Mouse (Mus musculus) retina, embryonic 14.5 days (tissue): ENCODE data around the gene Taf11.

Experiments
- DNase-seq: peaks from one replicate; pipeline ENCODE4 v3.0.0-alpha.2; 2015; ENCODE audit warnings: low spot score

Taf11 gene

DNA sequence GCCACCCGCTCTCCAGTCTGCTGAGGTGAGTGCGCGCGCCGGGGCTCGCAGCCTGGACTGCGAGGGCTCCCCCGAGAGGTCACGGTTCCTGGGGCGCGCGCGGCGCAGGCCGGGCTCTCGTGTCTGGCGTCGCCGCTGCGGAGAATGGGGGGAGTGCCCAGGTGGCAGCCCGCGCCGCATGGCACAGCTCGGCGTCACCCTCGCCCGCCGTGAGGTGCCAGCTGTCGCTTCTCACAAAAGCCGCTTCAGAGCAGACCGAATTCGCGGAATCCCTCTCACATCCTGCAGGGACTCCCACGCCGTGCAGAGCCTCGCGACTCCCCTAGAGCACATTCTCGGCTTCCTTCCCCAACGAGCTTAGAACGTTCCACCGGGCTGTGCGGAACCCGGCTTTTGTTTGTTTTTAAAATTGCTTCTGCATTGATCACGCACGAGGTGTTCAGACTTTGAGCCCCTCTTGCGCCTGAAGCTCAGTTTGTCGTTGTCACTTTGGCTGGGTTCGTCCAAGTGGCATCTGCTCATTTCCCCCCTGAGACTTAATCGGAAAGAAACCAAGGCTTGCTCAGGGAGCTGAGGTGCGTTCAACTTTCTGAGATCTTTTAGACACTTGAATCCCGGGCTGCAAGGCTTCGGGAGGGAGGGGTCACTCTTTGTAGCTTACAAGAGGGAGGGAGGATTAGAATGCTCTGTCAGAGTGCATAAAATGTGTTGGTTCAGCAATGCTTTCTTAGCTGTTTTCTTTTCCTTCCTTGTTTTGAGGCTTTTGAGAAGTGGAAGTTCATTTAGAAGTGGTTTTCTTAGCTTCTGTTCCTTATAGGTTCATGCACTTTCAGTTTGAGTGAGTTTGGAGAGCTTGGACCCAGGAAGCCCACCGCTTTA lies at the start of gene Taf11:
TSS of gene Taf11 (minus strand) at position 223 of the 879 bp plus-strand sequence.
- DNase-seq, result peak; percentile 56

DNA sequence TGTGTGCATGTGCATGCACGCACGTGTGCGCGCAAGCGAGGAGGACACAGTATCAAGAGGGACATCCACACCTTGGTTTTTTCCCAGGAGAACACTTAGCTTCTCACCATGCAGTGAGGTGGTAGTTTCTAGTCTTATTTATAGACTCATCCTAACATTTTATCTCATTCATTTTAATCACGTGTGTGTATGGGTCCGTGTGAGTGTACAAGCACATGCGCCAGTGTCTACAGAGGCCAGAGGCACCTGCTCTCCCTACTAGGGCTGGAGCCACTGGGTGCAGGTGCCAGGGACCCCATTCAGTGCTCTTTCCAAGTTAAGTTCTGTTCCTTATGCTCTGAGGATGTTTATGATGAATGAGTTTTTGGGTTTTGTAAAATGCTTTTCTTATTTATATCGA lies 48.0 kb upstream of the Taf11 start:
- DNase-seq, result no peak

DNA sequence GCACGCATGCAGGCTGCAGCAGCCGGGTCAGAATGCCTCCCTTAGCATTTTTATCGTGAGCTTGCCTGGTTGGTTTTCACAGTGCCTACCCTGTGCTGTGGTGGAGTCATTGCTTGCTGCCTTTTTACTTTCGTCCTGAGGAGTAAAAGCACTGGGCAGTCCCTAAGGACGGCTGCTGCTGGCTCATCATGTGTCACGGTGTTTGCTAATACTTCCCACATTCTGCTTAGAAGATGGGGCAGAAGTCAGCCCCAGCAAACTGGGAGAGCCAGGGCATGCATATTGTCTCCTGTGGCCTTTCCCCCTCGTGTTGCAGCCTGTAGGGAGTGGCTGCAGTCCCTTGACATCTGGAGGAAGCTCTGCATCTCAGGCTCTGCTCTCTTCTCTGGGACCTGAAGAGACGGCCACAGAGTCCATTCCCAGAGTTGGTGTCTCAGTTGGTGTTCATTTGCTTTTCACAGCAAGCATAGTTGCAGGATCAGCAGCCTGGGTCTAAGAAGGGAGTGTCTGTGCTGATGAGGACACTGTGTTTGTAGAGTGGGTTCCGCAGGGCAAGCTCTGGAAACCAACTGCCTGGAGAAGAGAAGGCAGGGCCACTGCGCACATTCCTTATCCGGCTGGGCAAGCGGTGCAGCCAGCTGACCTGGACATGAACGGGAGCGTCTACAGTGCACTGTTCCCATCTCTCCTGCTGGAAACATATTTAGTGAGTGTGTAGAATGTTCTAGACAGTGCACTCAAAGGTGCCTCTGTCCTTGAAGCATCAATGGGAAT lies 45.2 kb upstream of the Taf11 start:
- DNase-seq, result no peak

DNA sequence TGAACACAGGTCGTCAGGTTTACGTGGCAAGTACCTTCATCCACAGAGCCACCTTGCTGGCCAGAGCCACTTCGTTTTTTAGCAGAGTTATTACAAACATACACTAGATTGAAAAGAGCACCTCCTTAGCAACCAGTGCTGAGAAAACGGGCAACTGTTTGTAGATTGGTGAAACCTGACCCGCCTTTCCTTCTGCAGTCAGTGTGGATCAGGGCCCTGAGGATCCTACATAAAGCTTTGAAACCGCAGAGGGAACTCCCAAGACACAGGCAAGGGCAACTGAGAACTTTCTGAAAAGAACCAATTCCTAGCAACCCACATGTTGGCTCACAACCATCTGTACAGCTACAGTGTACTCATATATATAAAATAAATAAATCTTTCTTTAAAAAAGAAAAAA lies 43.5 kb upstream of the Taf11 start:
- no peak for DNase-seq

DNA sequence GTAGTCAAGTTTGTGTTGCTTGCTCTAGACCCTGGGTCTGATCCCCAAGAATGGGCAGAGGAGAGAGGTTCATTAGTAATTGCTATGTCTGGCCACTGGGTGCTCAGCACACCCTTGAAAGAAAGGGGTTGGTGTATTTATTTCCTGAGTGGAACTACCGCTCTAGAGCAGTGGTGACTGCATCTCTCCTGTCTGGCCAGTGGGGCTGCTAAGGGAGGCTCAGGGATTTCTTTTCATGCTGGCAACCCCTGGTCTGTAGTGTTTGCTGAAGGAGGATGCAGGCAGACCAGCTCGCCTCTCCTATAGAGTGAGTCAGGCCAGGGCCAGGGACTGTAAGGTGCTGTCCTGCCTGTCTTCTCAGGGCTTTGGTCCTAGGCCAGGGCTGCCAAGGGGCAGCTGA lies 37.5 kb upstream of the Taf11 start:
- DNase-seq, result no peak

DNA sequence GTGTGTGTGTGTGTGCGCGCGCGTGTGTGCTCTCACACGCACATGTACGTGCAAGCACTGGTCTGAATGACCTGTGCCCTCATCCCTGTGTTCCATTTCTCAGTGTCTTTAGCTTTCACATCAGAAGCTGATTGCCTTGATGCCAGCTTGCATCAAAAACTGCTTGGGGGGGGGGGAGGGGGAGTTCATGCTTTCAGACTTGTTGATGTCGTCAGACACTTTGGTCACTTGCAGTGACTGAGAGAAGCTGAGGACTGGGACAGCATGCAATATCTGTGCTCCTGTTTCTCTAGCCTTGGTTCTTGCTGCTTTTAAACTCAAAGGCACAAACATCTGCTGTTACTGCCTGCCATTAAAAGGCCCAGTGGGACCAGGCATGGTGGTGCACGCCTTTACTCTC lies 36.7 kb upstream of the Taf11 start:
- no peak for DNase-seq

DNA sequence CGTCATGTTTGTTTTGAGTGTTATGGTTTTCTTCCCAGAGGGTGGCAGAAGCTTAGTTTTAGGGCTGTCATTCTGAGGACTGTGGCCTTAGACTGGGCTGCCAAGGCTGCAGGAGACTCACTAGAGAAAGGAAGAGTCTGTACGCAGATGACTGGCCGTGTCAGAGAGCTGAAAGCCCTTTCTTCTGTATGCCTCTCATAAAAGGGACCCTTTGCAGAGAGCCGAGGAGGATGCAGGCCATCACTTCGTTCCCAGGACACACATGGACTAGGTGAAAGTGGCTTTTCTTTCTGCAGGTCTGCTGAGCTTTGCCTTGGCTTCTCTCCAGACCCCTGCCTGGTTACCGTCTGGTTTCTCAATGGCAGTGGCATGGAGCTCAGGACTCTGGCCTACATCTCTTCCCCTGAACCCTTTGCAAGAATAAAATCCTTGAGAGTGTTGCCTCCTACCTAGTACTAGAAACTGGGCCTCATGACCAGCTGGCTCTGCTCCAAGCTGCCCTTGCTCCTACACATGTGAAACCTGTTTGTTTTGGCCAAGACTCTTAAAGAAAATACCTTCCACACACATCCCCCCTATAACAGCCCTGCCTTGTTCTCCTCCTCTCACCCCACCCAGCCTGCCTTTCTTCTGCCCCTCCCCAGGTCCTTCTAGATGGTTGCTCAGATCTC lies 36.0 kb upstream of the Taf11 start:
- no peak for DNase-seq

DNA sequence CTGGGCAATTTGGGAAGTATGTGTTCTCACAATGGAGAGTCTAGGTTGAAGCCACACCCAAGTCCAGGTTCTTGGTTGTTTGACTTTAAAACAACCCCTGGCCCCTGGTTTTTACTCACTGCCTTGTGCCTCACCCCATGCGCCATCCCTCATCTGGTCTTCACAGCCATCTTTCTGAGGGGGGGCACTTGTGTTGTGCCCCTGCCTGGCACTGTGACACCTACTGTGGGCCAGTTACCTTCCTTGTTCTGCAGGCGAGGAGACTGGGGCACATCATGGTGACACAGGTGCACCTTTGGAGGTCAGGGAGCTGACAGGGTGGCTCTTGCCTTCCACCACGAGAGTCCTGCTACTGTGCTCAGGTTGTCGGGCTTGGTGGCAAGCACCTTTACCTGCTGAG lies 32.5 kb upstream of the Taf11 start:
- DNase-seq, result no peak

DNA sequence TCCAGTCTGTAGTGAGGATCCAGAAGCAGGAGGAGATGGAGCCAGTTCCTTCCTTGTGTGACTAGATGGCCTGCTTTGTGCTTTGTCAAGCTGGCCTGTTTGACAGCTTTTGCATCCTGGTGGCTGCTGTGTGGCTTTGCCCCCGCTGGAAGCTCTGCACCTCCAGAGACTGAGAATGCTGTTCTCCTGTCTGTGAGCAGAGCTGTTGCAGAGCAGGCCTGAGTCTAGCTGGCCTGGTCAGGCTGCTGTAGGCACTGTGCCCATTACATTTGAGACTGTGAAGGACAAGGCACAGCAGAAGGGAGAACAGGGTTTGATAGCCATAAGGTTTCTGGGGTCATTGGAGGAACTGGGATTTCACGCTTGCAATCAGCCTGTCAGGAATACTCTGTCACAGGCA lies 32.1 kb upstream of the Taf11 start:
- no peak for DNase-seq

DNA sequence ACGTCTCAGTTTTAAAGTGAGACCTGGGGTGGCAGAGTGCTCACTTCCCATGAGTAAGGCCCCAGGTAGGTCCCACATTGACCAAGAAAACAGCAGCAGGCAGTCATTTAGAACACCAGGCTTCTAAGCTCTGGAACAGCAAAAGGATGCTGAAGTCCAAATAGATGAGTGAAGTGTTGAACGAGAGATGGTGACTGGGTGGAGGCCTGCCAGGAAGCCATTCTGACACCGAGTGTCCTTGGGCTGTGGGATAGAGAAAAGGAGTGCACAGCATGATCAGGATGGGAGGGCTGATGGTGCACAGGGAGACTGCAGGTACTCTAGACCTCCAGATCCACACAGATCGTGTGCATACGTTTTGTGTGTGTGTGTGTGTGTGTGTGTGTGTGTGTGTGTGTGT lies 31.5 kb upstream of the Taf11 start:
- no peak for DNase-seq

DNA sequence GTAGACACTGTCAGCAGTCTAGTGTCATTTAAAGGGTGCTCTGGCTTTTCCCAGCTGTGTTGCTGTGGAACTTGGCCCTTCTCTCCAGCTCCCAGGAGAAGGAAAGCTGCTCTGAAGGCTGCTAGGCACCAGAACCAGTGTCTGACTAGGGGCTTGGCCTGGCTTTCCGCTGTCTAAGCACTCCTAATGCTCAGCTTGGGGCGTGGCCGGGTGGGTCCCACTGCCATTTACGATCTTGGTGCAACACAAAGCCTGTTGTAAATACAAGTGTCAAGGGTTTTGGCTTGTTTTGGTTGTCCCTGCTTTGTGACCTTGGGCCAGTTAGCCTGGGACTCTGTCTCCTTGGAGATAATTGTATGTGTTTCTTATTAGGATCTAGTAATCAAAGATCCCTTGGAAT lies 30.7 kb upstream of the Taf11 start:
- no peak for DNase-seq

DNA sequence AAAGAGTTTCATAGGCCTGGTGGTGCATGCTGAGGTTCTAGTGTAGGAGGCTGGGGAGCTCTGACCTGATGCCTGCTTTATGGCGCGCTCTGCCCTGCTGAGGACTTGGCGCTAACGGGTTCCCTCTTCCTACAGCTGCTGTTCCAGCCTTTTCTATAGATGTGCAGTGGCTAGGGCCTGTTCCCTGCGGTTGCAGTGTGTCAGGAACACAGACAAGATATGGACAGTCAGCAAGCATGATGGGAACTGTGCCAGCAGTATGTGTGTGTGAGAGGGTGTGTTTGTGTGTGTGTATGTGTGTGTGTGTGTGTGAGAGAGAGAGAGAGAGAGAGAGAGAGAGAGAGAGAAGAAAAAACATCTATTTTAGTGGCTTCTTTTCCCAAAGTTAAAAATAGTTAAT lies 29.4 kb upstream of the Taf11 start:
- DNase-seq, result no peak

DNA sequence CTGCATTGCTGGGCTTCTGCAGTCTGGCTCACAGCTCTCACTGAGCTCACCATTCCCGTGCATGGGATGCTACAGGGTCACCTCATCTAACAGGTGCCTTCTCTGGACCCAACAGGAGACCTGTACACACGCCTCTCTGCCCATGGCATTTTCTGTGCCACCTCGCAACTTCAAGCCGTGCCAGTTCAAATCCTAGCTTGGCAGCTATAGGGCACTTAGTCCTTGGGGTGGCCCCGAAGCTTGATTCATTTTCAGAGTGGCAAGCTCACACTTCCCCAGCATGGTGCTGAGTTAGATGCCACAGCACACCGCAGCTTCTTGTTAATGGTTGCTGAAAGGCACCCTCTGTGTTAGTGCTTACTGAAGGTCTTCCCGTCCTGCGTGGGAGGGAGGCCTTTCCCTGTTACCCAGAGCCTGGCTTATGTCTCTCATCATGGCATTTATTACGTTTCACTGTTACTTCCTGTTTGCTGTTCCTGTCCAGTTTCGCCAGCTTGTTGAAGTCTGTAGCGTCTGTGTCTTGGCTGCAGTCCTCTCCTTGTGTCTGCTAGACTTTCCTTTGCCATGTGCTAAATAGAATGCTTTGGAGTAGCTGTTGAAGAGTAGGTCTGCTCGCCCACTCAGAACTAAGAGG lies 28.6 kb upstream of the Taf11 start:
- DNase-seq, result no peak

DNA sequence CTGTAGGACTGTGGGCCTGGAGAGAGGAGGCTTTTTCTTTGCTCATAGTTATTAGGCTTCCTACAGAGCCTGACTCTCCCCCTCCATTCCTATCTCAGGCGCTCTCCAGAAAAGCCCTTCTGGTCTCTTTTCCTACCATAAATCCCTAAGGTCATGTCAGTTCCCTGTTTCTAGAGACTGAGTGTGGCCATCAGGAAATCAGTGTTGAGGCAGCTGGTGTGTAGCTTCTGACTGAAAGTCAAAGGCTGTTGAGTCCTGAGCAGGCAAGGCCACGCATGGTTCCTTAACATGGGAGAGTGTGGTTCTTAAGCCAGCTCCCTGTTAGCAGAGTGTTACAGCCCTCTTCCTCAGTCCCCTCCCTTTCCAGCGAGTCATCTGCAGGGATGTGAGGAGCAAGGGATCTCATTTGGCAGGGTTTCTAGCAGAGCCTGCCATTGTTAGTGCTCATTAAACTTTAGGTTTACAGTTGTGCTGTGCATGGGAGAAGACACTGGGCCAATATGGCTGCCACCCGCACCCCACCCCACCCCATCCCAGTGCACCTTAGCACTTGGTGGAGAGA lies 27.5 kb upstream of the Taf11 start:
- DNase-seq, result no peak

DNA sequence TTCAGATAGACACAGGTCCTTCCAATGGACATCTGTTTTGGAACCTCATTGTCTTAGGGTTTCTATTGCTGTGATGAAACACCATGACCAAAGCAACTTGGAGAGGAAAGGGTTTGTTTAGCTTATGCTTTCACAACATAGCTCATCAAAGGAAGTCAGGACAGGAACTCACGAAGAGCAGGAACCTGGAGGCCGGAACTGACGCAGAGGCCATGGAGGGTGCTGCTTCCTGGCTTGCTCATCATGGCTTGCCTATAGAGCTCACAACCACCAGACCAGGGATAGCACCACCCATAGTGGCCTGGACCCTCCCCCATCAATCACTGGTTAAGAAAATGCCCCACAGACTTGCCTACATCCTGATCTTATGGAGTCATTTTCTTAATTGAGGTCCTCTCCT lies 25.4 kb upstream of the Taf11 start:
- no peak for DNase-seq

DNA sequence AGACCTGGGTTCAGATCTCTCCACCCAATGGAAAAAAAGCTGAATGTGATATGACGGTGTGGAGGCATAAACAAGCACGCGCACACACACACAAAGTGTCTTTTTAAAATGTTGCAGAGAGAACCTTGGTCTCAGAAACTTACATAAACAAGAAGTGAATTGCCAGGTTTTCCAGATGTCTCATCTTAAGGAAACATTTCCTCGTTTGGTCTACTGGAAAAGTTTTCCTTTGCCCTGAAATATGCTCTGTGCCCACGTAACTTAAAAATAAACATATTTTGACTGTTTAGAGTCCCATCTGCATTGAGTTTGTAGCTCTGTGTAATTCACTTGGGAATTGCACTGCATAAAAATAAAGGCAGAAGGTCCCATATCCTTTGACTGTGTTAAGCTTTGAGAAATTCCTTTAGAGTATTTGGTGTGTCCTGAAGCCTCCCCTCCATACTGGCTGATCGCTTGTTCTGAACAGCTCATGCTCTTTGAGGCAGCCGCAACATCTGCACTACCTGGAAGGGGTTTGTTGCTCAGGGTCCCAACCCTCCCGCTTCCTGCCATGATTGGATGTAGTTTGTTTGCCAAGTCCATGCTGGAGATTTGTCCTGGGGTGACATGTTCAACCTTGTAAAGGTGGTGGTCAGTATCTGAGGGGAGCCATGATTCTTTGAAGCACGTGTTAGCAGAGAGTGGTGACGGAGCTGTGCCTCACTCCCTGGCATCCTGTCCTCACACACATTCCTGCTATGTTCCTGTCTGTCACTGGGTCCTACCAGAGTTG lies 24.7 kb upstream of the Taf11 start:
- no peak for DNase-seq

DNA sequence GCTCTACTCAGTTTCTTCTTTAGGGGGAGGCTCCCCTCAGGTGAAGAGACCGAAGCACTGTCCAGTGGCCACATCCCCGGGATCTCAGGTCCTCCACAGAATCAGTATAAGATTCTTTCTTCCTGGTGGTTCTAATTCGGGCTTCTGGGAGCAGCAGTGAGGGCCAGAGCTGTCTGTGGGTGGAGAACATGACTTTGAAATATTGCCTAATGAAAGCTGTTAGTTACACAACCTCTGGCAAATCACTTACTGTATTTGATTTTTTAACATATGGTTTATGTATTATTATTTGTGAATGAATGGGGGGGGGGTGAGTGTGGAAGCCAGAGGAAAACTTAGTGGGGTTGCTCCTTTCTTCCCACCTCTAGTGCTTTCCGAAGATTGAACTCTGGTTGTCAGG lies 22.2 kb upstream of the Taf11 start:
- DNase-seq, result no peak

DNA sequence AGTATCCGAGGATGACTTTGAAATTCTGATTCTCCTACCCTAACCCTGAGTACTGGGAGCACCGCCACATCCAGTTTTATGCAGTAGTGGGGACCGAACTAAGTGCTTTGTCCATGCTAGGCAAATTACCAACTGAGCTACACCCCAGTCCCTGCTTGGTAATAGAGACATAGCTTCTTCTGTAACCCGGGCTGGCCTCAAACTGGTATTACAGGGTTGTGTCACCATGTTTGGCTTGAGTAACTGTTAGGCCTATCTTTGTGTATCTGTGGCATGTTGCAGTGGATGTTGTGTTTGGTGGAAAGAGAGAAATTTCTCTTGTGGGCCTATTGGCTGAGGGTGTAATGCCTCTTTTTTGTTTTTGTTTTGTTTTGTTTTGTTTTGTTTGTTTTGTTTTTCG lies 20.6 kb upstream of the Taf11 start:
- no peak for DNase-seq

DNA sequence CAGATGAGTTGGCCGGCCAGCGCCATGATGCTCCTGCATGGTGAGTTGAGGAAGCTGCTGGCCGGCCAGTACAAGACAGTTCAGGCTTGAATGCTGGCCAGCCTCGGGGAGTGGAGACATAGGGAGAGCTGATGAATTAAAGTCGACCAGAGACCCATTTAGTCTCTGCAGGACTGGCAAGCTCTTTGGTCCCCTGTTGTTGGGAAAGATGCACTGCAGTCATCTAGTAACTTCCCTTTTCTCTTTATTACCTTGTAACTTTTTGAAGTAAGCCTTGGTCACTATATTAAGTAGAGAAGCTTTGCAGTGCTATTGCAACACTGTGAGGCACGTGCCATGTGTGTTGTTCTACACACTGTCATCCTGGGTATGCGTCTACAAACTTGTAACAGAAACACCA lies 15.9 kb upstream of the Taf11 start:
- no peak for DNase-seq

DNA sequence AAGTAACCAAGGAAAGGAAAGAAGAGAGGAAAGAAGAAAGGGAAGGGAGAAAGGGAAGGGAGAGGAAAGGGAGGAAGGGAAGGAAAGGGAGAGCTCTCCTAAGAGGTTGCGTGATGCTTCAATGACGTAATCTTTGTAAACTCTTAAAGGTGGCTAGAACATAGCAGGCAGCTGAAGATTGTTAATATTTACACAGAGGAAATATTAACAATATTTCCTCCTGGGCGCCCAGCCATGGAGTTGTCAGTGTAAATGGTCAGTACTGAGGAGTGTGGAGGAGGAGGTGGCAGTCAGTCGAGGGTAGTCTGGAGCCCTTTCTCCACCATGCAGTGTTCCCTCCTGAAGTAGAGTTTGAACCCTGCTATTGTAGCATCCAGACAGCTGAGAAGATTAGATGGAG lies 15.4 kb upstream of the Taf11 start:
- no peak for DNase-seq

DNA sequence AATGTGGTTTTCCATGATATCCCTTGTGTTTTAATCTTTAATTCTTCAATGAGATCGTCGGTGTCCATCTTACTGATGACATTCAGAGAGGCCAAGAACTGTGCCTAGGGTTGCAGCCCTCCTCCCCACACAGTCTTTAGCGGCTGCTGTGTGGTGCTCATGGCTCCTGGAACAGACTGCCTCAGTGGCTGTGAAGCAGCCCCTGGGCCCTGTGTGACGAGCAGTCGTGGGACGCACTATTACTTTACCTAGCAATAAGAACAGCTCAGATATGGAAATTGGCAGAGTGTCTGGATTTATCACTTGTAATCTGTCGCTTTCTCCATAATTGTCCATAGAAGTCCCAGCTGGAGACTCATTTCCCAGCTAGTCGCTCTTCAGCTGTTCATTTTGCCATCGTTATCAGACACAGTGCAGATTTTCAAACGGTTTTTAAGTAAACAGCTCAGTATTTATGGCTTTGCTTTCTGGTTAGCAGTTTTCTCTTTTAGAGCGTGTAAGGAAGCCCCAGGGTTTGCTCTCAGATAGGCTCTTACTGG lies 12.6 kb upstream of the Taf11 start:
- no peak for DNase-seq
